ENCODE assay signal across 12 mouse cellular contexts in the genomic region with DNA sequence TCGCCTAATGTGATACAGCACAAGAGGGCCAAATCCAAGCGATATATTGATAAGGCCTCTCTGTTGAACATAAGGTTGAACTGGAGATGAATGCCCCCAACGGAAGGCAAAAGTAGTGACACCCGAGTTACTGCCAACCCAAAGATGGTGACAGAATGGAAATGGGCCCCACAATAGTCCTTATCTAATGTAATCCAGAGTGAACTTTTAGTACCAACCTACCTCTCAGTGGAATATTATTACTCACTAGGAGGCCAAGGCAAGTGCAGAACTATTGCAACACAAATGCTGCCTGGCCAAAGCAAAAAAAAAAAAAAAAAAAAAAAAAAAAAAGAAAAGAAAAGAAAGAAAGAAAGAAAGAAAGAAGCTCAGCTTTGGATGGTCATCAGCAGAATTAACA.
"Had no signal": no experiment of that assay in that cellular context is flagged by ENCODE, and none has a peak within 500 bp of the region (broad histone marks: within the 10 kb centered on the region; RNA-seq: fewer than 3 reads in every experiment).

No protein-coding gene starts in this region.

- H3K27me3 ChIP-seq: liver, embryonic 13.5 days; lung, embryonic 15.5 days; midbrain, embryonic 13.5 days; neural tube, embryonic 13.5 days had no signal

- H3K4me3 ChIP-seq: left cerebral cortex, adult 2 months; limb, embryonic 10.5 days; liver, embryonic 13.5 days; lung, embryonic 15.5 days; neural tube, embryonic 13.5 days had no signal

- ATAC-seq: liver, postnatal 0 days; midbrain, embryonic 13.5 days had no signal

- DNase-seq: kidney, postnatal 14 days; liver, embryonic 13.5 days; liver, postnatal 0 days; lung, postnatal 14 days; right cerebral cortex, adult 18-20 months; right cerebral cortex, postnatal 25 days; thymus, postnatal 36 days had no signal

- H3K27ac ChIP-seq: left cerebral cortex, adult 2 months; limb, embryonic 10.5 days; liver, embryonic 13.5 days; lung, embryonic 15.5 days; midbrain, embryonic 13.5 days; neural tube, embryonic 13.5 days had no signal

- H3K36me3 ChIP-seq: liver, embryonic 13.5 days; lung, embryonic 15.5 days; midbrain, embryonic 13.5 days; neural tube, embryonic 13.5 days had no signal

- H3K9me3 ChIP-seq: limb, embryonic 10.5 days; liver, embryonic 13.5 days; lung, embryonic 15.5 days; midbrain, embryonic 13.5 days; neural tube, embryonic 13.5 days had no signal

- H3K4me2 ChIP-seq: liver, embryonic 13.5 days; lung, embryonic 15.5 days had no signal

- H3K9ac ChIP-seq: liver, embryonic 13.5 days; liver, postnatal 0 days; lung, embryonic 15.5 days; neural tube, embryonic 13.5 days had no signal
